Mouse (Mus musculus): ENCODE measurements around the gene Tmem129. TPM values are rescaled to one million over a fixed set of nuclear protein-coding genes. Genes with fewer than 3 reads are reported as not detected.

Tmem129 gene
- 12.6 TPM for polyA plus RNA-seq (2014; fragmentation: Illumina TruSeq; extraction: RNeasy Lipid Tissue Mini Kit (QIAGEN cat#74804))

GRCm38 (mm10) chr5:33657787-33658663 lies at the start of gene Tmem129, which contains the start of gene Tacc3:
TSS of gene Tmem129 (minus strand) at chr5:33658416.
TSS of gene Tacc3 (plus strand) at chr5:33658128.

GRCm38 (mm10) chr5:33651921-33652782 lies 6.1 kb downstream of the Tmem129 start, which contains the start of gene Slbp:
TSS of gene Slbp (minus strand) at chr5:33652574.

GRCm38 (mm10) chr5:33629301-33629987 lies 28.8 kb downstream of the Tmem129 start, which contains the start of the genes Fam53a and Gm9903:
TSS of gene Fam53a (minus strand) at chr5:33629635.
TSS of gene Gm9903 (plus strand) at chr5:33629925.

Other genes starting within 250 kb of the Tmem129 start
- gene Nkx1-1, start 224.4 kb downstream of the Tmem129 start, polyA plus RNA-seq (2014; fragmentation: Illumina TruSeq; extraction: RNeasy Lipid Tissue Mini Kit (QIAGEN cat#74804)): not detected
- 13.2 TPM for gene Fam53a, start 28.8 kb downstream of the Tmem129 start, polyA plus RNA-seq (2014; fragmentation: Illumina TruSeq; extraction: RNeasy Lipid Tissue Mini Kit (QIAGEN cat#74804))
- not detected for gene Gm9903, start 28.5 kb downstream of the Tmem129 start, polyA plus RNA-seq (2014; fragmentation: Illumina TruSeq; extraction: RNeasy Lipid Tissue Mini Kit (QIAGEN cat#74804))
- gene Slbp, start 5.8 kb downstream of the Tmem129 start, polyA plus RNA-seq (2014; fragmentation: Illumina TruSeq; extraction: RNeasy Lipid Tissue Mini Kit (QIAGEN cat#74804)): 202 TPM
- 150 TPM for gene Tacc3, start 288 bp downstream of the Tmem129 start, polyA plus RNA-seq (2014; fragmentation: Illumina TruSeq; extraction: RNeasy Lipid Tissue Mini Kit (QIAGEN cat#74804))
- 0.43 TPM for gene Fgfr3, start 63.3 kb upstream of the Tmem129 start, polyA plus RNA-seq (2014; fragmentation: Illumina TruSeq; extraction: RNeasy Lipid Tissue Mini Kit (QIAGEN cat#74804))
- 7.2 TPM for gene Letm1, start 124.4 kb upstream of the Tmem129 start, polyA plus RNA-seq (2014; fragmentation: Illumina TruSeq; extraction: RNeasy Lipid Tissue Mini Kit (QIAGEN cat#74804))
- 171 TPM for gene Nsd2, start 162.3 kb upstream of the Tmem129 start, polyA plus RNA-seq (2014; fragmentation: Illumina TruSeq; extraction: RNeasy Lipid Tissue Mini Kit (QIAGEN cat#74804))

All from ovary, adult 10 weeks (tissue).